Mouse (Mus musculus) ES-E14 (cell line): ENCODE measurements around the gene Mov10.

Source experiments
- CHD2 ChIP-seq: IDR thresholded peaks from 2 replicates; pipeline ENCODE4 v1.6.1; 2014; ENCODE audit warnings: mild to moderate bottlenecking, low read depth, low read length, inconsistent platforms
- HCFC1 ChIP-seq: IDR thresholded peaks from 2 replicates; pipeline ENCODE4 v1.6.1; 2012; ENCODE audit warnings: low read length, inconsistent platforms, borderline replicate concordance; ENCODE audit not compliant: insufficient read depth
- MAFK ChIP-seq: IDR thresholded peaks from 2 replicates; pipeline ENCODE4 v1.6.1; 2014; ENCODE audit warnings: mild to moderate bottlenecking, low read depth, low read length, inconsistent platforms; ENCODE audit not compliant: insufficient read depth
- ZNF384 ChIP-seq: IDR thresholded peaks from 2 replicates; pipeline ENCODE4 v1.6.1; 2012; ENCODE audit warnings: low read depth, low read length, inconsistent platforms

- TF ChIP-seq CHD2, result no peak
- TF ChIP-seq HCFC1, result no peak
- TF ChIP-seq ZNF384, result no peak
- no peak for TF ChIP-seq MAFK
Measured at GRCm38 (mm10) chr3:104805539-104805938, 12.8 kb downstream of the Mov10 start.
